Mouse (Mus musculus): ENCODE data around the gene Rarres2. TPM values are rescaled to one million over a fixed set of nuclear protein-coding genes. Genes with fewer than 3 reads are reported as not detected.
A peak's percentile ranks its signal among the peaks of the same experiment; 100 is the strongest.

The Rarres2 gene
- polyA plus RNA-seq (2014; fragmentation: Nextera tagmentation; extraction: Ambion mirVana): 44.2 and 59.0 TPM in 2 replicates

DNA sequence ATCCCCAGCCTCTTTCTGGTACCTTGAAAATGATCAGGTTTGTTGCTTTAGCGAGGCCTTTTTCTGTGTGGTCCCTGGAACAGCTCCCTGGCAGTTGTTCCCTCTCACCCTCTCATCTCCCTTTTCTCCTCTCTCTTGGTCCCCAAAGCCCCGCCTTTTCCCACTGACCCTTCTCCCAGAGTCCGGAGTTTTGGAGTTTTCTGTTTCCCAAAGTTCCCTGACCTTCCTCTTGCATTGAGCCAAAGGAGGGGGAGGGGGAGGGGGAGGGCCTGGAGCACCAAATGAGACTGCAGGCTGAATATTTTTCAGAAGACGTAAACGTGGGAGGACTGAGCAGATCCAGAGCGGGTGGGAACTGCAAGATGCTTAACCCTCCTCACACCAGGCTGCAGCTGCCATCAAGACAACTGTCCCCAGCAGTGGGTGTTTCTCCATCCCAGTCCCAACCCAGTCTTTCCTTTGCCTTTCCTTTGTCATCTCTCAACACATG, at the start of gene Rarres2:
Rarres2 (minus strand) TSS at position 218 of the 490 bp plus-strand sequence.
- Histone ChIP-seq H3K27me3 (ENCODE audit: control insufficient read depth, insufficient read depth, low read length) (no peaks in the 10 kb centered on the region), H3K9ac (ENCODE audit: low read depth, low read length) (peak within 1 kb of the TSS; percentile 28; the same call in 1 of the 2 replicates), H3K4me3 (ENCODE audit: low read length) (peak within 1 kb of the TSS; percentile 11; the same call in 1 of the 2 replicates), H3K4me1 (ENCODE audit: control insufficient read depth, insufficient read depth, low read length) (peaks cover 26% of the 10 kb centered on the region; the same call in 1 of the 2 replicates), H3K27ac (ENCODE audit: low read depth, low read length) (peak within 1 kb of the TSS; percentile 73; the same call in 1 of the 2 replicates), H3K9me3 (ENCODE audit: control insufficient read depth, low read length) (no peaks in the 10 kb centered on the region), H3K36me3 (ENCODE audit: control insufficient read depth, insufficient read depth, low read length) (no peaks in the 10 kb centered on the region), H3K4me2 (replicated peaks; ENCODE audit: low read depth, low read length) (peak within 1 kb of the TSS; percentile 35)
- peak; percentile 69 for ATAC-seq (ENCODE audit: low FRiP score, low TSS enrichment)
- 13% methylated on average over 6 of the region's 6 CpGs for WGBS

GRCm38 (mm10) chr6:48620031-48620430, 47.4 kb upstream of the Rarres2 start:
- Histone ChIP-seq H3K27ac (ENCODE audit: low read depth, low read length) (no peak overlapping the region), H3K4me2 (replicated peaks; ENCODE audit: low read depth, low read length) (no peak overlapping the region), H3K9me3 (ENCODE audit: control insufficient read depth, low read length) (no peaks in the 10 kb centered on the region), H3K4me3 (ENCODE audit: low read length) (no peak overlapping the region), H3K36me3 (ENCODE audit: control insufficient read depth, insufficient read depth, low read length) (peaks cover 23% of the 10 kb centered on the region), H3K4me1 (ENCODE audit: control insufficient read depth, insufficient read depth, low read length) (no peaks in the 10 kb centered on the region), H3K9ac (ENCODE audit: low read depth, low read length) (no peak overlapping the region), H3K27me3 (ENCODE audit: control insufficient read depth, insufficient read depth, low read length) (no peaks in the 10 kb centered on the region)
- ATAC-seq (ENCODE audit: low FRiP score, low TSS enrichment): no peak
- 95% methylated on average over 30 of the region's 30 CpGs for WGBS

- Histone ChIP-seq H3K36me3 (ENCODE audit: control insufficient read depth, insufficient read depth, low read length) (peaks cover 8% of the 10 kb centered on the region), H3K4me2 (replicated peaks; ENCODE audit: low read depth, low read length) (no peak overlapping the region), H3K4me1 (ENCODE audit: control insufficient read depth, insufficient read depth, low read length) (no peaks in the 10 kb centered on the region), H3K9ac (ENCODE audit: low read depth, low read length) (no peak overlapping the region), H3K27me3 (ENCODE audit: control insufficient read depth, insufficient read depth, low read length) (no peaks in the 10 kb centered on the region), H3K4me3 (ENCODE audit: low read length) (no peak overlapping the region), H3K9me3 (ENCODE audit: control insufficient read depth, low read length) (no peaks in the 10 kb centered on the region), H3K27ac (ENCODE audit: low read depth, low read length) (no peak overlapping the region)
- 93% methylated on average over 5 of the region's 5 CpGs for WGBS
- no peak for ATAC-seq (ENCODE audit: low FRiP score, low TSS enrichment)
These were observed 42.2 kb upstream of the Rarres2 start for GRCm38 (mm10) chr6:48614756-48615155.

DNA sequence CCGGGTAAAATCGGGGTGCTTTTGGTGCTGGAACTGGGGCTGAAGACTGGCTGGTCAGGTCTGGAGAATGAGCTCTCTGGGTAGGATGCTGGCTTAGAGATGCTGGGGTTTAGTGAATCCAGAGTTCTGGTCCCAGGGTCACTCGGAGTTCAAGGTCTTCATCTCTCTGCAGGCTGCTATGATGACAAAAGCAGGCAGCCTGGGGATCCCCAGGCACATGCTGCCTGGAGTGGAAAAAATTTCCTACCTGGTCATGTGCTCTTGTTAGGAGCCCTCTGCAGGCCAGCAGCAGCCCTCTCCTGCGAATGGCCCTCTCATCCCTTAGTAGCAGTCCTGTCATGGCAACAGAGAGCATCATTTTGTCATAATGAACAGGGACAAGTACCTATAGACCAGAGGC, 40.9 kb upstream of the Rarres2 start:
- H3K27ac ChIP-seq (ENCODE audit: low read depth, low read length): no peak overlapping the region
- H3K4me3 ChIP-seq (ENCODE audit: low read length): no peak overlapping the region
- H3K4me2 ChIP-seq (replicated peaks; ENCODE audit: low read depth, low read length): no peak overlapping the region
- WGBS: 95% methylated on average over 4 of the region's 4 CpGs
- no peaks in the 10 kb centered on the region for H3K4me1 ChIP-seq (ENCODE audit: control insufficient read depth, insufficient read depth, low read length)
- no peaks in the 10 kb centered on the region for H3K9me3 ChIP-seq (ENCODE audit: control insufficient read depth, low read length)
- H3K9ac ChIP-seq (ENCODE audit: low read depth, low read length): no peak overlapping the region
- no peaks in the 10 kb centered on the region for H3K27me3 ChIP-seq (ENCODE audit: control insufficient read depth, insufficient read depth, low read length)
- no peak for ATAC-seq (ENCODE audit: low FRiP score, low TSS enrichment)
- H3K36me3 ChIP-seq (ENCODE audit: control insufficient read depth, insufficient read depth, low read length): no peaks in the 10 kb centered on the region; the same call in 1 of the 2 replicates

DNA sequence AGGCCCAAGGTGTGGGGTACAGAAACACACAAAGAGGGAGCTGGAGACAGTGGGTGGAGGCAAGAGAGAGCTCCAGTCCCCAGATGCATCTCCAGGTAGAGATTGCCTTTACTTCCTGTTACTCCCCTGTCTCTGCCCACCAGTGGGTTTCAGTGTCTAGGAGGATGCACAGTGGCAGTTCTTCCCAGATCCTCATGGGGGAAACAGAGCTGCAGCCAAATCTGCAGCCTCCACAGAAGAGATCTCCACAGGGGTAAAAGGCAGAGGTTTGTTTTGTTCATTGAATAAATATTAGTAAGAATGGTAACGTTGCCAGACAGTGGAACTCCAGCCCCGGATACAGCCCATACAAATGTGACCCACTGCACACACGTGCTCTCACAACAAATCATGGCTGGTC, 38.1 kb upstream of the Rarres2 start:
- Histone ChIP-seq H3K9ac (ENCODE audit: low read depth, low read length) (no peak overlapping the region), H3K36me3 (ENCODE audit: control insufficient read depth, insufficient read depth, low read length) (no peaks in the 10 kb centered on the region), H3K27me3 (ENCODE audit: control insufficient read depth, insufficient read depth, low read length) (no peaks in the 10 kb centered on the region), H3K4me2 (replicated peaks; ENCODE audit: low read depth, low read length) (no peak overlapping the region), H3K4me3 (ENCODE audit: low read length) (no peak overlapping the region), H3K27ac (ENCODE audit: low read depth, low read length) (no peak overlapping the region), H3K4me1 (ENCODE audit: control insufficient read depth, insufficient read depth, low read length) (no peaks in the 10 kb centered on the region), H3K9me3 (ENCODE audit: control insufficient read depth, low read length) (no peaks in the 10 kb centered on the region)
- 89% methylated on average over 3 of the region's 3 CpGs for WGBS
- no peak for ATAC-seq (ENCODE audit: low FRiP score, low TSS enrichment)

DNA sequence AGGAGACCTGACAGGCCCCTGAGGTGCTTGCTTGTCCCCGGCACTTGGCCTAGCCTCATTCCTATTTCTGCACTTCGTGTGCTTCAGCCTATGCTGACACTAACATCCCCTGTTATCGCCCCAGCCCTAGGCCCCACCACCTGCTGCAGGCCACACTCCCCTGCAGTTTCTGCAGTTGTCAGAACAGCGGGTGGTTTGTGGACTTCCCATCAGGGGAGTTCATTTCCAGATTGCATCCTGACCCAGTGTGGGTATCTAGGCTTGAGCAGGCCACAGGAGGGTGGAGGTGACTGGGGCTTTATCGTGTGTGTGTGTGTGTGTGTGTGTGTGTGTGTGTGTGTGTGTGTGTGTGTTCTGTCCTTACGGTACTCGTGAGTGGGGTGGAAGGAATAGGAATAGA, 36.9 kb upstream of the Rarres2 start:
- no peaks in the 10 kb centered on the region for H3K36me3 ChIP-seq (ENCODE audit: control insufficient read depth, insufficient read depth, low read length)
- H3K4me1 ChIP-seq (ENCODE audit: control insufficient read depth, insufficient read depth, low read length): no peaks in the 10 kb centered on the region
- WGBS: 67% methylated on average over 7 of the region's 7 CpGs
- no peak for ATAC-seq (ENCODE audit: low FRiP score, low TSS enrichment)
- no peak overlapping the region for H3K4me2 ChIP-seq (replicated peaks; ENCODE audit: low read depth, low read length)
- H3K27me3 ChIP-seq (ENCODE audit: control insufficient read depth, insufficient read depth, low read length): no peaks in the 10 kb centered on the region
- H3K4me3 ChIP-seq (ENCODE audit: low read length): no peak overlapping the region
- no peak overlapping the region for H3K27ac ChIP-seq (ENCODE audit: low read depth, low read length)
- no peak overlapping the region for H3K9ac ChIP-seq (ENCODE audit: low read depth, low read length)
- no peaks in the 10 kb centered on the region for H3K9me3 ChIP-seq (ENCODE audit: control insufficient read depth, low read length)

DNA sequence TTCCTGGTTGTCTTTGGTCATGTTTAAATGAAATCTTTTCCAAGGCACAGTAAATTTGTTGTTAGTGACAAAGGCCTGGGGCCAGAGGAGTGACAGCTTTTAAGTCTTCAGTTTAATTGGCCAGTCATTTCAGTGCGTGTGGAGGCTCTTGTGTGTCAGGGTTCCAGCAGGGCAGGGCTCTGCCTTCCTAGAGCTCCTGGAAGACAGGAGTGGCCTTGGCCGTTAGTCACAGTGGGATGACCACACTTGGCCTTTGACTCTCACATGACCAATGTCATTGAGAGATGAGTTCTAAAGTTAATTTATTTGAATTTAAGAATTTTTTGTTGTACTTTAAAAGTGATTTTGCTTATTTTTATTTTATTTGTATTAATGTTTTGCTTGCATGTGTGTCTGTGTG, 35.5 kb upstream of the Rarres2 start:
- H3K4me2 ChIP-seq (replicated peaks; ENCODE audit: low read depth, low read length): no peak overlapping the region
- 35% methylated on average over 2 of the region's 2 CpGs for WGBS
- no peak overlapping the region for H3K4me3 ChIP-seq (ENCODE audit: low read length)
- H3K9ac ChIP-seq (ENCODE audit: low read depth, low read length): no peak overlapping the region
- no peak overlapping the region for H3K27ac ChIP-seq (ENCODE audit: low read depth, low read length)
- no peaks in the 10 kb centered on the region for H3K9me3 ChIP-seq (ENCODE audit: control insufficient read depth, low read length)
- H3K4me1 ChIP-seq (ENCODE audit: control insufficient read depth, insufficient read depth, low read length): no peaks in the 10 kb centered on the region
- no peaks in the 10 kb centered on the region for H3K27me3 ChIP-seq (ENCODE audit: control insufficient read depth, insufficient read depth, low read length)
- ATAC-seq (ENCODE audit: low FRiP score, low TSS enrichment): no peak
- H3K36me3 ChIP-seq (ENCODE audit: control insufficient read depth, insufficient read depth, low read length): no peaks in the 10 kb centered on the region

DNA sequence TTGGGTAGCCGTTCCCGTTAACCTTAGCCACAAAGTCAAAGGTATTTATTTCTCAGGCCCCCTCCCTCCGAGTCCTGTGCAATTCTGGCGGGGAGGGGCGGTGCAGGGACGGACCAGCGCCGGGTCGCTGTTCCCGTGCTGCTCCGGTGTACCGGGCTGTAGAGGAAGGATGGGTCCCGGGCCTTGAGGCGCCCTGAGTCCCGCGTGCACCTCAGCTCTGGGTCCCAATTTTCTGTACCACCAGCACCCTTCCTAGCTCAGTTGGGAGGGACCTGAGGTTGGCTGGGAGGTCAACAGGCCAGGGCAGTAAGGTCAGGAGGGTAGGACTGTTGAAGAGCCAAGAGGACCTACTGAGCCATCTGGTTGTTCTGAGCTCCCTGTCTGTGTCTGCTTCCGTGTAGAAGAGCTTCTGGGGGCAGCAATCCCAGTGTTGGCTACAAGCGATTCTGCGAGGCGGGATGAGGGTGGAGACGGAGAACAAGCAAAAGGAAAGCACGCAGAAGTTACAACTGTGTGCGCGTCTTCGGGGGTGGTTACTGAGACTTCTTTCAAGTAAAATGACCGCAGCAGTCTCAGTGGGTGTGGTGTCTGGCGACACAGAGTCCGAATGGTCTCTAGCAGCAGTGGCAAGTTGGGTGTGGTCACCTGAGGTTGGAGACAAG, 29.6 kb upstream of the Rarres2 start:
- Histone ChIP-seq H3K9ac (ENCODE audit: low read depth, low read length) (peak overlapping the region; percentile 75), H3K36me3 (ENCODE audit: control insufficient read depth, insufficient read depth, low read length) (peaks cover 28% of the 10 kb centered on the region), H3K27ac (ENCODE audit: low read depth, low read length) (peak overlapping the region; percentile 3; the same call in 1 of the 2 replicates), H3K9me3 (ENCODE audit: control insufficient read depth, low read length) (peaks cover 11% of the 10 kb centered on the region), H3K4me3 (ENCODE audit: low read length) (peak overlapping the region; percentile 76), H3K4me1 (ENCODE audit: control insufficient read depth, insufficient read depth, low read length) (peaks cover 7% of the 10 kb centered on the region), H3K4me2 (replicated peaks; ENCODE audit: low read depth, low read length) (peak overlapping the region; percentile 51), H3K27me3 (ENCODE audit: control insufficient read depth, insufficient read depth, low read length) (no peaks in the 10 kb centered on the region)
- 1% methylated on average over 27 of the region's 28 CpGs for WGBS
- ATAC-seq (ENCODE audit: low FRiP score, low TSS enrichment): peak; percentile 82

DNA sequence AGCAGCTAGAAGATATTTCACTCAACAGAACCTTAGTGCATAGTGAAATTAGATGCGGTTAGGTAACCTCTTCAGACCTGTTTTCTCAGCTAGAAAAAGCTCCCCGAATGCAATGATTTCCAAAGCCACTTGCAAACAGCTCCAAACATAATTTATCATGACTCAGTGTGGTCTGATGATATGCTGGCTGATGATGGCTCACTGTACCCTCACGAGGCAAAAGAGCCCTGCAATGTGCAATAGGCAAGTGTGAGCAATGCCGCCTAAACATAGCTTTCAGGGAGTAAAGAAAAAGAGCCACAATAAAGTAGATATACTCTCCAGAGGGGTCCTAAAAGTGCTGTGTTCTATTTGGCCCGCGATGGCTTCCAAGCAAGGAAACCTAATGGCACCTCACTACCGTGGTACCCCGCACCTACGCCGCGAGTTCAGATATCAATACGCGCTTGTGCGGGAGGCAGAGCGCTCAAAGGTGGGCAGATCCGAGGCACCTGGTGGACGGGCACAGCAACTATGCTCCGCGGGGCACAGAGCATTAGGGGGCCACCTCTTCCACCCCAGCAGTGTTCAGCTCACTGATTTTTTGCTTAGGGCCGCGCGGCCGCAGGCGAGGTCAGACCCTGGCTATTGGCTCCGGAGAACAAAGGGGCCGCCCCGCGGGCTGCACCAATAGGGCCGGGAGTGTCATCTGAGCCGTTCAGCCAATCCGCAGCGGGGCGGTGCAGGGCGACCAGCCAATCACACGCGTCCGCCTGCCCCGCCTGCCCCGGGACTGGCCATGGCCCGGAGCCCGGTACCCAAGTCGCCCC, 28.9 kb upstream of the Rarres2 start, which contains the start of gene Zfp775:
Zfp775 (plus strand) TSS at position 793 of the 809 bp plus-strand sequence.
- Histone ChIP-seq H3K9ac (ENCODE audit: low read depth, low read length) (peak within 1 kb of the TSS; percentile 75), H3K36me3 (ENCODE audit: control insufficient read depth, insufficient read depth, low read length) (peaks cover 35% of the 10 kb centered on the region), H3K27me3 (ENCODE audit: control insufficient read depth, insufficient read depth, low read length) (no peaks in the 10 kb centered on the region), H3K4me1 (ENCODE audit: control insufficient read depth, insufficient read depth, low read length) (peaks cover 7% of the 10 kb centered on the region), H3K4me2 (replicated peaks; ENCODE audit: low read depth, low read length) (peak within 1 kb of the TSS; percentile 51), H3K4me3 (ENCODE audit: low read length) (peak within 1 kb of the TSS; percentile 76), H3K9me3 (ENCODE audit: control insufficient read depth, low read length) (peaks cover 19% of the 10 kb centered on the region), H3K27ac (ENCODE audit: low read depth, low read length) (peak within 1 kb of the TSS; percentile 60; the same call in 1 of the 2 replicates)
- ATAC-seq (ENCODE audit: low FRiP score, low TSS enrichment): peak; percentile 99
- WGBS: 4% methylated on average over 42 of the region's 42 CpGs

Measured in kidney, embryonic 14.5 days (tissue).